Mouse (Mus musculus) regulatory T cell (primary cell): ENCODE data around the gene Tomm34.
"Not testable (repeated sequence)": the region's sequence is repeated elsewhere in the genome, so short reads cannot be mapped to it uniquely, and the experiment has no call there.

Experiments used
- in situ Hi-C: fragments of 300-600 bp; cut with MboI, MseI; formaldehyde crosslinking; loops from one replicate; pipeline ENCODE4 v1.15.1; 2025; ENCODE audit warnings: high pct_unique_total_duplicates

The Tomm34 gene

DNA sequence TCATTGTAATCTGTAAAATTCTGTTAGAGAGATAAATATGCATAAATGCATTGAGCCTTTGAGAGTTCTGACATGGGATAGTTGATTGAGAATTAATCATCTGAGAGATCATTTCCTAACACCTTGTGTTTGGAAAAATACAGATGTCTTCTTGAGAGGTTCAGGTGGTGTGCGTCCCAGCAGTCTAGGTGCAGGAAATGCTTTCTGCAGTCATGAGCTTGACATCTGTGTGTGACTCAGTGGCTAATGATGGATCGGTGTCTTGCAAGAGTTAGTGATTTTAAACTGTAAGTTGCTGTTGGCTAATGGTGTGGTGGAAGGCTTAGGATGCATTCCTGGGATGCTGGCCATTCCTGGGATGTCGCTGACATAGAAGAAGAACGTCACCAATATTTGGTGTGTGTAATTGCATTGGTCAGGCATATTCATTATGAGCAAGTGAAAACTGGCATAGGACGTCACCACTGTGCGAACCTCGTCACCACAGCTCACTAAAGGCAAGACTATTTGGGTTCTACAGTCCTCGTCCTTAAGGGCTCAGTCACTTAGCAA, 6.0 kb upstream of the Tomm34 start:
- in situ Hi-C loops, result no loop called here

GRCm38 (mm10) chr2:164075088-164075487, 4.1 kb upstream of the Tomm34 start:
- in situ Hi-C loops, result no loop called here

- in situ Hi-C loops, result no loop called here
Measured at GRCm38 (mm10) chr2:164073918-164074578, 3.1 kb upstream of the Tomm34 start.

DNA sequence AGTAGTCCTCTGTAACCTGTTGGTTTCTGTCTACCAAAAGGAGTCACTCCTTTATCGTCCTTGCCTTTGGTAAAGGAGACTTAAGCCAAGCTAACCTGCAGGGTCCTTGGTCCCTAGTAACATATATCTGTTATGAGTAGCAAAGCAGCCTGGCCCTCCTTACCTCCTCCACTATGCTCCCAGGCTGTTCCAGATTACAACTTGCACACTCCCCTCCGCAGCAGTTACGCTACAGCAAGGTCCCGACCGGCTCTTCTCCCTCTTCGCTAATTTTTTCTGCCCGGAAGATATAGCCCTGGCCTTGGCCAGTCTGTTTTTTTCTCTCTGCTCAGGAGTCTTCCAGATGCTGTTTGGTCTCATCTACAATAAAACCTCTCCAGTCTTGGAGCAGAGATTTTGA, 2.2 kb upstream of the Tomm34 start:
- in situ Hi-C loops, result no loop called here

DNA sequence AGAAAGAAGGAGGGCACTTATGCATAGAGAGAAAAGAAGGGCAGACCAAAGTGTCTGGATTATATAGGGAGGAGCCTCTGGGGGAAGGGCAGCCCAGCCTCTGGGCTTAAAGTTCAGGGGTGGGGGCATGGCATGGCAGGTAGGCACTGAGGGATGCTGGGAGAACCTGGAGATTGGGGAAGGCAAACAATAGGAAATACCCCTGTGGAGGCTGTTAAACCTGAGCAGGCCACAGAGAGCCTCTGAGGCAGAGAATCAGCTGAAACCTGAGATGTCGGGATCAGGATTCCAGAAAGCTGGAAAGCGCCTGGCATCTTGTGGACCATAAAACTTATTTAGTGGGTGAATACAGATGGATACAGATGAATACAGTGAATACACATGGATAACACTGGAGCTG, 1.1 kb upstream of the Tomm34 start:
- in situ Hi-C loops, result no loop called here

- in situ Hi-C loops, result not testable (repeated sequence)
Measured at GRCm38 (mm10) chr2:164071437-164071820, 460 bp upstream of the Tomm34 start.

GRCm38 (mm10) chr2:164070142-164070764, 716 bp downstream of the Tomm34 start, which contains the start of gene Stk4:
Gene Stk4 (plus strand): TSS chr2:164070322.
- in situ Hi-C loops, result no loop called here

DNA sequence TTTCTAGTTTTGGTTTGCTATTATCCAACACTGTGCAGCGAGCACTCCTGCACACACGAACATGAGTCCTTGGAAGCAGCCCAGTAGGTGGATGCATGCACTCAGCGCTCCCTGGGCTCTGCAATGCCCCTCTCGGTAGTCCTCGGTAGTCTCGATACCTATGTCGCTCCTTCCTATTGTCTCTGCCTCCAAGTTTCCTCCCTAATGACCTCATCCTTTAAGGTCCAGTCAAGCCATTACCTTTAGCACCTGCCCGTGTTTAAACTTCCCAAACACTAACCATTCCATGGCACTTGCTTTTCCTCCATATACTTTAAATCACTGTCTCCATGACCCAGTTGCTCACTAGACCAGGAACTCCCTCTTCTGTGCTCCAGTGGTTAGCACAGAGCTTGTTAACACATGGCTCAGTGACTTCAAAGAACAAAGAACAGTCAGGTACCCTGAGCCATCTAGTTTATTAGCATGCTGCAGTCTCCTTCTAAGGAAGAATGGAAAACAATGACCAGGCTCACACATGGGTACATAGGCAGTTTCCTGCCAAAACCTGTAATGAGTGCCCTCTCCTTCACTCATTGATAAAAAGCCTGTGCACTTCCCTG, 11.2 kb downstream of the Tomm34 start:
- in situ Hi-C loops, result loop anchor here (5.0 to 10.0 kb wide), 2 partner anchors 48 to 705 kb away; partner anchors contain the start of gene Ube2c

GRCm38 (mm10) chr2:164054671-164055070, 16.3 kb downstream of the Tomm34 start:
- in situ Hi-C loops, result no loop called here

GRCm38 (mm10) chr2:164053767-164054166, 17.2 kb downstream of the Tomm34 start:
- in situ Hi-C loops, result no loop called here

DNA sequence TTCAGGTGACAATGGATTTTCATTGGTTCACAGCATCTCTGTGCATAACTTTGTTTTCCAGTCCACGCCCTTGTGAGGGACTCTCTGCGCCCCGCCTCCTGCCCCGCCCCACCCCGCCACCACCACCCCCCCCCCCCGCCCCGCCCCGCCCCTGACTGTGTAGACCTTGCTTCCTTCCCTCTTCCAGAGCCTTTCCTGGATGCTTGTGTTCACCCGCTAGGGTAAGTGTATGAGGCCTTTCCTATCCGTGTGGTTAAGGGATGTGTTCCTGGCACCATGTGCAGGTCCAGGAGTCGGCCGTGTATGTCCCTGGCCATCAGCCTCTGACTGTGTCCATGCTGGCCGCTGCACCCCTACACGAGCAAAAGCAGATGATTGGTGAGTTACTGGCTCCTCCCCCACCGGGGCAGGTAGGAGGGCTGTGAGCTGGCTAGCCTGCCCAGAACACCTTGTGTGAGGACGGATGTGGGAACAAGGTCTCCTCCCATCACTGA, 23.7 kb downstream of the Tomm34 start:
- in situ Hi-C loops, result no loop called here

DNA sequence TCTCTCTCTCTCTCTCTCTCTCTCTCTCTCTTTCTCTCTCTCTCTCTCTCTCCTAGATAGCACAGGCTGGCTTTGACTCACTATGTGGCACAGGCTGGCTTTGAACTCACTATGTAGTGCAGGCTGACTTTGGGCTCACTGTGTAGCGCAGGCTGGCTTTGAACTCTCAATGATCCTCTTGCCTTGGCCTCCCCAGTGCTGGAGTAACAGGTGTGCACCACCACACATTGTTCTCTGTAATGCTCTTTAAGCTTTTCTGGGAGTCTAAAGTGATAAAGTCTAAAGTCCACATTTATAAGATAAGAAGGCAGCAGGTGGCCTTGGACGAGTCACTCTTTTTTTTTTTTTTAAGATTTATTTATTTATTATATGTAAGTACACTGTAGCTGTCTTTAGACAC, 29.4 kb downstream of the Tomm34 start:
- in situ Hi-C loops, result no loop called here

GRCm38 (mm10) chr2:164040949-164041348, 30.0 kb downstream of the Tomm34 start:
- in situ Hi-C loops, result no loop called here

DNA sequence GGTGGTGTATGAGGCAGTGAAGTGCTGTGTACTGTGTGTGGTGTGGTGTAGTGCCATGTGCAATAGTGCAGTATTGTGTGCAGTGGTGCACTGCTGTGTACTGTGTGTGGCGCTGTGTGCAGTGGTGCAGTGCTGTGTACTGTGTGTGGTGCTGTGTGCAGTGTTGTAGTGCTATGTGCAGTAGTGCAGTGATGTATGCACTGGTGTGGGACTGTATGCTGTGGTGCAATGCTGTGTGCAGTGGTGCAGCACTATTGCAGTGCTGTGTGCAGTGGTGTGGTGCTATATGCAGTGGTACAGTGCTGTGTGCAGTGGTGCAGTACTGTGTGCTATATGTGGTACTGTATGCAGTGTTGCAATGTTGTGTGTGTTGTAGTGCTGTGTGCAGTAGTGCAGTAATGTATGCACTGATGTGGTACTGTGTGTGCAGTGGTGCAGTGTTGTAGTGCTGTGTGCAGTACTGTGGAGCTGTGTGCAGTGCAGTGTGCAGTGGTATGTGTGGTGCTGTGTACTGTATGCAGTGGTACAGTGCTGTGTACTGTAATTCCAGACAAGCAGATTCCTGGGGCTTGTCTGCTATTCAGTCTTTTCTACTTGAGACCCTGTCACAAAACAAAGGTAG, 32.5 kb downstream of the Tomm34 start:
- in situ Hi-C loops, result loop anchor here (5.0 kb wide), 1 partner anchor 619 kb away; the partner anchor contains the start of genes Wfdc10 and Wfdc9

DNA sequence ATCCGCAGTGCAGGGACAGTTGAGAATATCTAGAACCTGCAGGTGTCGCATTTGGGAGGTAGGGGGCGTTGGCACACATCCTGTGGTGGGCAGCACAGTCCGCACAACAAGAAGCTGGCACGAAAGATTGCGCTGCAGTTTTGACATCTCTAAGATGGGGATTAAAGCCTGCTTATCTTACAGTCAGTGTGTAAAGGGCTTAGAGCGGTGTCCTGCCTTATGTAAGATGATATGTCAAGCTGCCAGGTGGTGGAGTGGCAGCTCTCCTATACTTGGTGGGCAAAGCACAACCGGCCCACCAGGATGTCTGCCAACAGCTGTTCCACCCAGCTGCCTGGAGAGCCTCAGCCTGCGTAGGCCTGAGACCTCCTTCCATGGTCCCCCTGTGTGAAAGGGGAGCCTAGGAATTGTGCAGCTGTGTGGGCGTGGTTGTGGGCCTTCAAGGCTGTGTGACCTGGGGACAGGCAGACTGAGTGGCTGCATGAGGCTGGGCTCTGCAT, 34.4 kb downstream of the Tomm34 start:
- in situ Hi-C loops, result loop anchor here (5.0 kb wide), 1 partner anchor 621 kb away; the partner anchor contains the start of genes Wfdc10 and Wfdc9

DNA sequence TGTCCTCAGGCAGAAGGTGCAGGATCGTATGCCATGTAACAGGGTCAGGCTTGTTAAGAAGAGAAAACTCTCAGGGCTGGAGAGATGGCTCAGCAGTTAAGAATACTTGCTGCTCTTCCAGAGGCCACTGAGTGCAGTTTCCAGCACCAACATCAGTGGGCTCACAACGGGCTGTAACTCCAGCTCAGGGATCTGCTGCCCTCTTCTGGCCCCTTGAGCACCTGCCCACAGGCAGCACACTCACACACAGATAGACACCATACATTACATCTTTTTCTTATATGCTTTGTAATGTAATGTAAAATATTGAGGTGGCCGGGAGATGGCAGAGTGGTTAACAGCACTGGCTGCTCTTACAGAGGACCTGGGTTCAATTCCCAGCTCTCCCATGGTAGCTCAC, 38.0 kb downstream of the Tomm34 start:
- in situ Hi-C loops, result no loop called here

DNA sequence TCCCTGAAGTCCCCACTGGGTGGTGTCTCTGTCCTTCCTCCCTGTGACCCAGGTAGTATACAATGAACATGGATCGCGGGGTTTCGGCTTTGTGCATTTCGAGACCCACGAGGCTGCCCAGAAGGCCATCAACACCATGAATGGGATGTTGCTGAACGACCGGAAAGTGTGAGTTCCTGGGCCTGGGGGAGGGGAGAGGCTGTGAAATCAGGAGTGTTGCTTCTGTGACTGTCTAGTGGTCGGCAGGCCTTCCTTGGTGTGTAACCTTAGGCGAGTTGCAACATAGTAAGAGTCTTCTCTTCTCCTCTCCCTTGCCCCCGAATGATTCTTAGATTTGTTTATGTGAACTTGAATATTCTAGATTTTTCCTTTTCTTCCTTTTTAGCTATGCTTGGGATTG, 39.8 kb downstream of the Tomm34 start:
- in situ Hi-C loops, result no loop called here

- in situ Hi-C loops, result loop anchor here (10.0 kb wide), 1 partner anchor 1020 kb away; no protein-coding TSS in a partner anchor
Measured at GRCm38 (mm10) chr2:164025150-164025549, 45.8 kb downstream of the Tomm34 start, which contains the start of gene Pabpc1l. Gene Pabpc1l (plus strand): TSS chr2:164025450.

DNA sequence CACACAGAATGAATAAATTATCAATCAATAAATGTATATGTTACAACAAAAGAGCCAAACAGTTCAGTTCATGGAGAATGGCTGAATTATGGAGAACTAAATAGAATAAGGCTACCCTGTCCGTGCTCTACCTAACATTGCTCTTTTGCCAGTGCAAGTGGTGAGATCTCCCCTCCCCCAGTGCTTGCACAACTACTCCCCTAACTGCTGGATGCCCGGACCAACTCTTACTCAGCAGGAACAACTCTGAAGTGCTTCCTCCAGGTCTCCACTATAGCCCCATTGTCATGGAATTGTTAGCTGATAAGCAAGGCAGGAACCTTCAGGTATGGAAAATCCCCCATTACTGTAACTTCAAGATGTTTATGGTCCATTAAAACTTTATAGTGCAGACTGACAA, 48.9 kb downstream of the Tomm34 start:
- in situ Hi-C loops, result loop anchor here (10.0 kb wide), 1 partner anchor 1023 kb away; no protein-coding TSS in a partner anchor

GRCm38 (mm10) chr2:164019943-164020342, 51.0 kb downstream of the Tomm34 start:
- in situ Hi-C loops, result loop anchor here (10.0 kb wide), 1 partner anchor 1025 kb away; no protein-coding TSS in a partner anchor

DNA sequence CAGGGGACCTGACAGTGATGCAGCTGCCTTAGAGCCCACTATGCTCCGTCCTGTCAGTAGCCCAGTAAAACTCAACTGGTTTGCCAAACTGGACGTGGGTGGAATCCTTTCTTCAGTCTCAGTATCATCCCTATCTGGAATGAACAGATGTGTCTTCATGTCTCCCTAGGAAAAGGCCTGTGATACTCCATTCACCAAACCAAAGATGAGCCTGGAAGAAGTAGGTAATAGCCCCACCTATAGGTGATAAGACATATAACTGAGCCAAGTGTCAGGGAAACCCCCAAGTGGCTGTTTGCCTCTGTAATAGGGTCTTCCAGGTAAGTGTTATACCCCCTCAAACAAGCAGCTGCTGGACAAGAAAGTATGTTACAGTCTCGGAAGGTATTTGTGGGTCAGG, 52.1 kb downstream of the Tomm34 start:
- in situ Hi-C loops, result no loop called here
